Mouse (Mus musculus) G1E (cell line): ENCODE measurements at regions not wholly inside any gene's neighbourhood (a gene's known extent, or its start where the extent isn't known, plus 50 kb on each side); places are given as distances from the start of the nearest gene placed in this dataset.

Source experiments
- ATAC-seq: 2 replicates; pipeline ENCODE4 v1.8.0; 2016; ENCODE audit warnings: mild to moderate bottlenecking; ENCODE audit not compliant: insufficient number of reproducible peaks, poor library complexity, low FRiP score, severe bottlenecking; ENCODE audit errors: extremely low read depth
- DNase-seq: peaks from one replicate; pipeline ENCODE4 v3.0.0; 2012; ENCODE audit warnings: low spot score
- H3K27me3 ChIP-seq: 2 replicates; pipeline ENCODE4 v1.6.1; 2012; ENCODE audit warnings: mild to moderate bottlenecking, low read length, inconsistent platforms; ENCODE audit not compliant: insufficient read depth
- H3K36me3 ChIP-seq: replicated peaks from 2 replicates; pipeline ENCODE3; 2012; ENCODE audit warnings: mild to moderate bottlenecking, inconsistent platforms
- H3K4me1 ChIP-seq: 2 replicates; pipeline ENCODE4 v1.6.1; 2012; ENCODE audit warnings: low read depth, low read length, inconsistent platforms, mixed read lengths; ENCODE audit not compliant: insufficient read depth
- H3K4me3 ChIP-seq: 2 replicates; pipeline ENCODE4 v1.5.1; 2012; ENCODE audit warnings: low read depth, mild to moderate bottlenecking, inconsistent platforms, low read length, moderate library complexity, mixed read lengths
- H3K9me3 ChIP-seq: replicated peaks from 2 replicates; pipeline ENCODE4 v1.6.1; 2012; ENCODE audit warnings: inconsistent platforms
- CTCF ChIP-seq: IDR thresholded peaks from 2 replicates; pipeline ENCODE4 v1.5.1; 2012; ENCODE audit warnings: low read depth, low read length, inconsistent platforms, mixed read lengths
- GATA1 ChIP-seq: IDR thresholded peaks from 2 replicates; pipeline ENCODE4 v1.6.1; 2012; ENCODE audit warnings: borderline replicate concordance, low read length, inconsistent platforms, mixed read lengths
- GATA2 ChIP-seq: IDR thresholded peaks from 2 replicates; pipeline ENCODE4 v1.6.1; 2012; ENCODE audit warnings: low read depth, low read length, inconsistent platforms, borderline replicate concordance
- POLR2AphosphoS5 ChIP-seq: IDR thresholded peaks from 2 replicates; pipeline ENCODE4 v1.6.1; 2012; ENCODE audit warnings: low read depth, low read length, inconsistent platforms; ENCODE audit not compliant: insufficient replicate concordance
- TAL1 ChIP-seq: conservative IDR thresholded peaks from 2 replicates; pipeline ENCODE4 v1.6.1; 2012; ENCODE audit warnings: low read depth, low read length, inconsistent platforms, mixed read lengths

DNA sequence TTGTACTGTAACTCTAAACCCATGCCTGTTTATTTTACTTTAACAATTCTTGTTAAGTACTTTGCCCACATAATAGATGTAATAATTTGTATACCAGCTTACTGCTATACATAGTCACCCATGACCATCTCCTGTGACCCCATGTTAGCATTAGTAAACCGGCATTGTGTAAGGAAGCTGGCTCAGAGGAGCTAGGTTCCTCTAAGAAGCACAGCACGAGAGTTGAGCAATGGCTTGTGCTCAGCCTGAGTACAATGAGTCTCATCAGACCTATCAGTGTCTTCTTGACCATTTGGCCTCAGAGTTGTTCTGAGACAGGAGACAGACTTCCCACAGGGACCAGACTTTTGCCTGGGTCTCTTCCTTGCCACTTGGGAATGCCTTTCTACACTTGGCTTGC, 279.6 kb downstream of the Maf start:
- Histone ChIP-seq H3K36me3 (no peaks in the 10 kb centered on the region), H3K27me3 (no peaks in the 10 kb centered on the region), H3K4me1 (no peaks in the 10 kb centered on the region), H3K9me3 (peaks cover 64% of the 10 kb centered on the region), H3K4me3 (no peak overlapping the region)
- TF ChIP-seq POLR2AphosphoS5, result no peak
- no peak for ATAC-seq
- DNase-seq, result no peak

GRCm38 (mm10) chr8:115427490-115427889, 280.1 kb downstream of the Maf start:
- Histone ChIP-seq H3K36me3 (no peaks in the 10 kb centered on the region), H3K27me3 (no peaks in the 10 kb centered on the region)
- no peak for ATAC-seq

GRCm38 (mm10) chr8:115426543-115426942, 281.1 kb downstream of the Maf start:
- DNase-seq, result no peak
- H3K27me3 ChIP-seq, result no peaks in the 10 kb centered on the region
- peaks cover 62% of the 10 kb centered on the region for H3K9me3 ChIP-seq
- TF ChIP-seq GATA2, result no peak
- TF ChIP-seq POLR2AphosphoS5, result no peak
- no peak for TF ChIP-seq TAL1
- no peak for TF ChIP-seq GATA1
- no peak for TF ChIP-seq CTCF
- H3K4me3 ChIP-seq, result no peak overlapping the region
- H3K36me3 ChIP-seq, result no peaks in the 10 kb centered on the region
- ATAC-seq, result no peak
- H3K4me1 ChIP-seq, result no peaks in the 10 kb centered on the region

More at GRCm38 (mm10) chr8:115427490-115427889, 280.1 kb downstream of the Maf start:
- no peak for TF ChIP-seq CTCF
- no peak for TF ChIP-seq GATA1
- TF ChIP-seq TAL1, result no peak
- TF ChIP-seq GATA2, result no peak
- no peak for TF ChIP-seq POLR2AphosphoS5
- DNase-seq, result no peak
- Histone ChIP-seq H3K9me3 (peaks cover 62% of the 10 kb centered on the region), H3K4me1 (no peaks in the 10 kb centered on the region), H3K4me3 (no peak overlapping the region)

DNA sequence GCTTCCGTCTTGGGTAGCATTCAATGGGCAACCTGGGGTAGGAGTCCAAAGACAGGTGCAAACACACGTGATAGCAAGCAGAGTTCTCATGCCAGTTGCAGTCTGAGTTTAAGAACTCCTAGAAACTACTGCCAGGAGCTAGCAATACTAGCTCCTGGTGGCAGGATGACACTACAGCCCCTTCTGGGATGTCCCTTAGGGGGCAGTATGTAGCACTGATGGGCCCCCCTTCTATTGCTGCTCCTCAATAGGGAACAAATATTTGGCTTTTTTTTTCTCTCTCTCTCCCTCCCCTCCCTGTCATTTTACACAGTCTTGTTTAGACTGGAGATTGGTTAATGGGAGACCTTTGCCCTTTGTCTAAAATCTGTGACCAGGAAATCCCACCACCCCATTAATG, 282.2 kb downstream of the Maf start:
- Histone ChIP-seq H3K27me3 (no peaks in the 10 kb centered on the region), H3K4me1 (no peaks in the 10 kb centered on the region), H3K9me3 (peaks cover 55% of the 10 kb centered on the region), H3K36me3 (no peaks in the 10 kb centered on the region), H3K4me3 (no peak overlapping the region)
- TF ChIP-seq TAL1 (no peak), CTCF (no peak), GATA1 (no peak), GATA2 (no peak), POLR2AphosphoS5 (no peak)
- DNase-seq (no peak), ATAC-seq (no peak)

DNA sequence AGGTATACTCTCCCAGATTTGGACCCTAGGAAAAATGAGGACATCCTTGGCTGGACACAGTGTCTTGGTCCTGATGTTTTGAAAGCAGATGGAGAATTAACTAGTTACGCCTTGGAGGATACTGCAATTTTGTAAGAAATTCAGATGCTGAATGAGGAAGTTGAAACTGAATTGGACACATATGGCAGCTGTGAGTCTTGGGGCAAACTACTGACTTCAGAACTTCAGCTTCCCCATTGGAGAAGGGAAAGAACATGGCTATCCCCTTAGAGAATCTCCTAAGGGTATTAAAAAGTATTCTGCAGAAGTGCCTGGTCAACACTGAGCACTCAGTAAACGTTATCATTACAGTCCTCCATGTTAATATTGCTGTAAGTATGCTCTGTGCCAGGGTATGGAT, 283.9 kb downstream of the Maf start:
- H3K27me3 ChIP-seq, result no peaks in the 10 kb centered on the region
- DNase-seq (no peak), ATAC-seq (no peak)
- H3K9me3 ChIP-seq, result peaks cover 63% of the 10 kb centered on the region
- no peak overlapping the region for H3K4me3 ChIP-seq
- no peak for TF ChIP-seq POLR2AphosphoS5
- no peak for TF ChIP-seq GATA1
- no peak for TF ChIP-seq TAL1
- no peak for TF ChIP-seq CTCF
- no peak for TF ChIP-seq GATA2
- H3K36me3 ChIP-seq, result no peaks in the 10 kb centered on the region
- H3K4me1 ChIP-seq, result no peaks in the 10 kb centered on the region

DNA sequence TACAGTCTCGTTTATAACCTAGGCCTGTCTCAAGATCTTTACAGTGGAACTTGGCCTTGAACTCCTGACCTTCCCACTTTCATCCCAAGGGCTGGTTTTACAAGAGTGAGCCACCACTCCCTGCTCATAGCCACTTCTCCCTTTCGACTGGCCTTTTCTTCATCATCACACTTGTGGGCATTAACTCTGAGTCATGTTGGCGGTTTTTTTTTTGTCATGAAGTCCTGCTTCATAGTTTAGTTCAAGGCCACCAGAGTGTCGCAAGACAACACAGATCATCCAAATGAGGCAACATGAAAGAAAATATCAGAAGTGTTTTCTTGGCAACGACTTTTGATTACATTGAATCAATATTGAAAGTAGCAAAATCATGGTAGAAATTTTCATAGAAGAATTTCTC, 284.5 kb downstream of the Maf start:
- Histone ChIP-seq H3K27me3 (no peaks in the 10 kb centered on the region), H3K36me3 (no peaks in the 10 kb centered on the region), H3K4me3 (no peak overlapping the region), H3K4me1 (no peaks in the 10 kb centered on the region), H3K9me3 (peaks cover 62% of the 10 kb centered on the region)
- no peak for DNase-seq
- no peak for TF ChIP-seq POLR2AphosphoS5
- no peak for TF ChIP-seq TAL1
- no peak for TF ChIP-seq CTCF
- no peak for TF ChIP-seq GATA2
- ATAC-seq, result no peak

- ATAC-seq (no peak), DNase-seq (no peak)
- H3K27me3 ChIP-seq, result no peaks in the 10 kb centered on the region
- no peaks in the 10 kb centered on the region for H3K36me3 ChIP-seq
- H3K9me3 ChIP-seq, result peaks cover 72% of the 10 kb centered on the region
- no peak for TF ChIP-seq POLR2AphosphoS5
- no peak for TF ChIP-seq TAL1
- TF ChIP-seq GATA2, result no peak
- TF ChIP-seq GATA1, result no peak
- no peak for TF ChIP-seq CTCF
- no peak overlapping the region for H3K4me3 ChIP-seq
- no peaks in the 10 kb centered on the region for H3K4me1 ChIP-seq
These were observed 287.1 kb downstream of the Maf start for GRCm38 (mm10) chr8:115420536-115420935.
